Mouse (Mus musculus): ENCODE measurements around the gene Rrp1. TPM values are rescaled to one million over a fixed set of nuclear protein-coding genes. Genes with fewer than 3 reads are reported as not detected.
A peak's percentile ranks its signal among the peaks of the same experiment; 100 is the strongest.

The Rrp1 gene
- polyA plus RNA-seq, 1 experiment from 2014 or later: 249 TPM

DNA sequence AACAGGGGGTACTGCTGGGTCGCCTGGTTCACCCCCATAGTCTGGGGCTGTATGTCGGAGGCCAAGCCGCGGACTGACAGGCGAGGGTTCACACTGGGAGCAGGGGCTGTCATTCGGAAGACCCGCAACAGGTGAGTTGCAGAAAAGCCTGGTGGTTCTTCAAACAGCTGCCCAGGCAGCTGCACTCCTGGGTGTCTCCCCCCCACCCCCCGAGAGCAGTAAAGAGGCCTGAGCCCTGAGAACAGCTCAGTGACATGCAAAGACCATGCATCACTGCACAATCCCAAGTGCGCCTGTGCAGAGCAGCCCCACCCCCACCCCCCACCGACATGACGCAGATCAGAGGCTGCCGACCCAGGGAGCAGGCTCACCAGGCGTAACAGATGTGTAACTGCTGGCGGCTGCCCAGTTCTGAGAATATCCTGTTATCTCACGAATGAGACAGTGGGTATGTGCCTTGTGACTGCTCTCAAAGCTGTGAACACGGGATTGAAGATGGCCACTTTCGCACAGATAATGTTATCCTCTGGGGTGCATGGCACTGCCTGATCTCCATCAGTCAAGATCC, 13.7 kb downstream of the Rrp1 start:
- Histone ChIP-seq H3K4me3 (ENCODE audit: low read depth, low read length) (no peak overlapping the region), H3K27me3 (replicated peaks; ENCODE audit: control insufficient read depth, insufficient read depth, low read length) (no peaks in the 10 kb centered on the region), H3K9ac (ENCODE audit: low read length) (no peak overlapping the region), H3K4me2 (ENCODE audit: low read length) (no peak overlapping the region), H3K27ac (ENCODE audit: low read depth) (no peak overlapping the region), H3K36me3 (ENCODE audit: control insufficient read depth, insufficient read depth, low read length) (peaks cover 47% of the 10 kb centered on the region), H3K9me3 (ENCODE audit: control insufficient read depth, low read length) (no peaks in the 10 kb centered on the region), H3K4me1 (replicated peaks; ENCODE audit: control insufficient read depth, insufficient read depth, low read length) (no peaks in the 10 kb centered on the region)
- ATAC-seq (replicated peaks; ENCODE audit: low FRiP score, low TSS enrichment, low read depth) (0 out of 2 replicates have a peak, but pooled peaks have one; percentile 3), DNase-seq (ENCODE audit: low spot score) (no peak)
- 49% methylated on average over 17 of the region's 17 CpGs for WGBS

DNA sequence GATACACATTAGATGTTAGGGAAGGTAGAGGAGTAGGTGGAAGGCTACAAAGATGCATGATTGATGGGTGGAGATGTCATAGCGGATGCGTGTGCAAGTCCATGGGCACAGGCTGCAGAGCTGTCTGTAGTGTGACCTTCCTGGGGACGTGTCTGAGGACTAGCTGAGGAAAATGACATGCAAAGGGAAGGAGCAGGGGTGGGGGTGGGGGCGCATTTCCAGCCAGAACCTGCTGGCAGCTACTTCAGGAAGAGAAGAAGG, 16.3 kb downstream of the Rrp1 start:
- no peak for ATAC-seq (replicated peaks; ENCODE audit: low FRiP score, low TSS enrichment, low read depth)
- 67% methylated on average over 4 of the region's 4 CpGs for WGBS
- H3K9me3 ChIP-seq (ENCODE audit: control insufficient read depth, low read length): no peaks in the 10 kb centered on the region

DNA sequence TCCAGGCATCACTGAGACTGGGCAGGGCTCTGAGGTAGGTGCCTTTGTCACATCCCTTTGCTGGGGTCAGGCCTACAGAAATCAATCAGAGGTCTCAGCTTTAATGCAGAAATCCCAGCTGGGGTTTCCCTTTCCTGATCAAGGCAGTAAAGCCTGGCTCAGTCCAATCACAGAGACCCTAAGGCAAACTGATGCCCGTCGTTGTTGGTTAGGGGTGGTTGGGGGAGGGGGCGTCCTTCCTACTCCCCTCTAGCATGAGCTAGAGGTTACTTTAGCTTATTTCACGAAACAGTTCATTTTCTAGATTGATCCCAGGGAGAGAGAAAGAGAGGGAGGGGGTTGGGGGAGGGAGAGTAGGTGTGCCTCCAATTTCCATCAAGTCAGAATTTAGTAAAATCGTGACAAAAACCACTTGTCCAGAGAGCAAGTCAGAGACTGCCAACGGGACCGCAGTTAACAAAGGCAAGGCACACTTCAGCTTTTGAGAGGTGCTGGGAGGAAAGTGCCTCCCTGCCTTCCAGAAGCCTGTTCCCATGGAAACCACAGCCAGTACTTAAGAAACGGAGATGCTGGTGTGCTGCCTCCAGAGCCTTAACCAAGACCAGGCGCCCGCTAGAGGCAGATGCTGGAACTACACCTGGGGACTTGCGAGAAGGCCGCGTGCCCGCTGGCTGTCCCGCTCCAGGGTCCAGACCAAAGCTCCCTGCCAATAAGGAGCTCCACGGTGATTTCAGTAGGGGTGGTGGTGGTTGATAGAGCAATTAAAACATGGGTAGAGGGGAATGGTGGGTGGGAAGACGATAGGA, 16.8 kb downstream of the Rrp1 start:
- Histone ChIP-seq H3K4me3 (ENCODE audit: low read depth, low read length) (no peak overlapping the region), H3K27me3 (replicated peaks; ENCODE audit: control insufficient read depth, insufficient read depth, low read length) (peaks cover 16% of the 10 kb centered on the region), H3K9ac (ENCODE audit: low read length) (no peak overlapping the region), H3K27ac (ENCODE audit: low read depth) (no peak overlapping the region), H3K4me2 (ENCODE audit: low read length) (no peak overlapping the region), H3K36me3 (ENCODE audit: control insufficient read depth, insufficient read depth, low read length) (peaks cover 16% of the 10 kb centered on the region), H3K9me3 (ENCODE audit: control insufficient read depth, low read length) (no peaks in the 10 kb centered on the region), H3K4me1 (replicated peaks; ENCODE audit: control insufficient read depth, insufficient read depth, low read length) (no peaks in the 10 kb centered on the region)
- 8% methylated on average over 17 of the region's 17 CpGs for WGBS
- ATAC-seq (replicated peaks; ENCODE audit: low FRiP score, low TSS enrichment, low read depth): no peak; the same call in 1 of the 2 replicates
- peak; percentile 100 for DNase-seq (ENCODE audit: low spot score)

More for the DNA sequence above, 16.3 kb downstream of the Rrp1 start:
- peaks cover 21% of the 10 kb centered on the region for H3K36me3 ChIP-seq (ENCODE audit: control insufficient read depth, insufficient read depth, low read length)
- no peak overlapping the region for H3K4me3 ChIP-seq (ENCODE audit: low read depth, low read length)
- no peak overlapping the region for H3K4me2 ChIP-seq (ENCODE audit: low read length)
- no peak overlapping the region for H3K27ac ChIP-seq (ENCODE audit: low read depth)
- H3K4me1 ChIP-seq (replicated peaks; ENCODE audit: control insufficient read depth, insufficient read depth, low read length): no peaks in the 10 kb centered on the region
- DNase-seq (ENCODE audit: low spot score): no peak
- H3K27me3 ChIP-seq (replicated peaks; ENCODE audit: control insufficient read depth, insufficient read depth, low read length): peaks cover 11% of the 10 kb centered on the region
- H3K9ac ChIP-seq (ENCODE audit: low read length): no peak overlapping the region

DNA sequence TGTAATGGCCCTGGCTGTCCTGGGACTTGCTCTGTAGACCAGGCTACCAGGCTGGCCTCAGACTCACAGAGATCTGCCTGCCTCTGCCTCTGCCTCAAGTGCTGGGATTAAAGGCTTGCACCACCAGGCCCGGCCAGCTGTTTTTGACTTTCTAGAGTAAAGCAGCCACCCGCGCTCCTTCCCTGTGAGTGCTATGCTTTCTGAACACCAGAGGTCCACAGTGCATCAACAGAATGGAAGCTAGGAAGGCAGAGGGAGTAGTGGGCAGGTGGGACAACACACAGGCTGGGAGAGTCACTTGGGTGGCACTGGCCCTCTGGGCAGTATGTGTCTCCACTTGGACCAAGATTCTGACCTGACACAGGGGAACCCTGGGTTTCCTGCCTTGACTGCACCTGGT, 17.5 kb downstream of the Rrp1 start:
- Histone ChIP-seq H3K4me3 (ENCODE audit: low read depth, low read length) (no peak overlapping the region), H3K9me3 (ENCODE audit: control insufficient read depth, low read length) (no peaks in the 10 kb centered on the region), H3K9ac (ENCODE audit: low read length) (no peak overlapping the region), H3K4me2 (ENCODE audit: low read length) (no peak overlapping the region), H3K27ac (ENCODE audit: low read depth) (no peak overlapping the region), H3K36me3 (ENCODE audit: control insufficient read depth, insufficient read depth, low read length) (peaks cover 9% of the 10 kb centered on the region), H3K4me1 (replicated peaks; ENCODE audit: control insufficient read depth, insufficient read depth, low read length) (no peaks in the 10 kb centered on the region), H3K27me3 (replicated peaks; ENCODE audit: control insufficient read depth, insufficient read depth, low read length) (peaks cover 23% of the 10 kb centered on the region)
- no peak for ATAC-seq (replicated peaks; ENCODE audit: low FRiP score, low TSS enrichment, low read depth)
- DNase-seq (ENCODE audit: low spot score): no peak
- 81% methylated on average over 3 of the region's 3 CpGs for WGBS

DNA sequence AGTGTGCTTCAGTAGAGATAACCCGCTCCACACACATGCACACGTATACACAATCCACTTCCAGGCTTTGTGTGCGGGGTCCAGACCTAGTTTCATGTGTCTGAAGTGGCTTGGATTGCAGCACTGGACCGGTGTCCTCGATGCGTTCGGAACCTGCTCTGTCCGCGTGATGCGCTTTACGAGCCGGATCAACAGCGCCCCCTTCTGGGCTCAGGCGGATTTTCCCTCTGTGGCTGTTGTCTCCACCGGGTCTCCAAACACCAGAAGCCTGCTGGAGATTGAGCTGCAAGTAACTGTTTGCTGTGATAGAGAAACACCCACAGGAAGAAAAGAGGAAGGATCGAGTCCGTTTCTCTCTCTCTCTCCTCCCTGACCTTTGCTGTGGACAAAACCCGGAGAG, 20.8 kb downstream of the Rrp1 start:
- peak; percentile 89 for DNase-seq (ENCODE audit: low spot score)
- Histone ChIP-seq H3K9me3 (ENCODE audit: control insufficient read depth, low read length) (no peaks in the 10 kb centered on the region), H3K27ac (ENCODE audit: low read depth) (no peak overlapping the region), H3K27me3 (replicated peaks; ENCODE audit: control insufficient read depth, insufficient read depth, low read length) (peaks cover 23% of the 10 kb centered on the region), H3K4me1 (replicated peaks; ENCODE audit: control insufficient read depth, insufficient read depth, low read length) (no peaks in the 10 kb centered on the region), H3K4me3 (ENCODE audit: low read depth, low read length) (no peak overlapping the region), H3K9ac (ENCODE audit: low read length) (no peak overlapping the region), H3K4me2 (ENCODE audit: low read length) (peak overlapping the region; percentile 28; the same call in 1 of the 2 replicates), H3K36me3 (ENCODE audit: control insufficient read depth, insufficient read depth, low read length) (no peaks in the 10 kb centered on the region)
- ATAC-seq (replicated peaks; ENCODE audit: low FRiP score, low TSS enrichment, low read depth): peak; percentile 38; the same call in 1 of the 2 replicates
- 3% methylated on average over 18 of the region's 18 CpGs for WGBS

DNA sequence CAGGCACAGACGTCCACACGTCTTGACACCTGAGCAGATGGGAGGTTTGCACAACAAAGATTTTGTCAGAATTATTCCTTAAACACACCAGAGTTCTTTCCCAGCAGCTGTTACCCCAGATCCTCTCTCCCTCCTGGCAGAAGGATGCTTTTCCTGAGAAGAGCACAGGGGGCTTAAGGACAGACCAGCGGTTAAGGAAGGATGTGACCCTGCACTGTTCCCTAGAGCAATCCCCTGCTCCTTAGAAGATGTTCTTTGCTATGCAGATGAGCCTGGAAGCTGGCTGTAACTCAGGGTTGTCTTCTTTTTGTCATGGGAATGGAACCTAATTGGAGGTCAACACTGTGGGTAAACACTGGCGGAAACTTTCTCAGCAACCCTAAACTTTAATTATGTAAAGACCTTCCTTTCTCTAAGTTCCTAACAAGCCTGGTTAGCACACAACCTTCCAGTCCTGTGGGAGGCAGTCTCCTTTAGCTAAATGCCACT, 21.8 kb downstream of the Rrp1 start:
- ATAC-seq (replicated peaks; ENCODE audit: low FRiP score, low TSS enrichment, low read depth) (no peak), DNase-seq (ENCODE audit: low spot score) (no peak)
- no peaks in the 10 kb centered on the region for H3K36me3 ChIP-seq (ENCODE audit: control insufficient read depth, insufficient read depth, low read length)
- no peaks in the 10 kb centered on the region for H3K4me1 ChIP-seq (replicated peaks; ENCODE audit: control insufficient read depth, insufficient read depth, low read length)
- WGBS: 20% methylated on average over 4 of the region's 4 CpGs
- no peak overlapping the region for H3K9ac ChIP-seq (ENCODE audit: low read length)
- H3K27me3 ChIP-seq (replicated peaks; ENCODE audit: control insufficient read depth, insufficient read depth, low read length): peaks cover 23% of the 10 kb centered on the region
- H3K4me3 ChIP-seq (ENCODE audit: low read depth, low read length): no peak overlapping the region
- H3K9me3 ChIP-seq (ENCODE audit: control insufficient read depth, low read length): no peaks in the 10 kb centered on the region
- no peak overlapping the region for H3K4me2 ChIP-seq (ENCODE audit: low read length)
- H3K27ac ChIP-seq (ENCODE audit: low read depth): no peak overlapping the region

DNA sequence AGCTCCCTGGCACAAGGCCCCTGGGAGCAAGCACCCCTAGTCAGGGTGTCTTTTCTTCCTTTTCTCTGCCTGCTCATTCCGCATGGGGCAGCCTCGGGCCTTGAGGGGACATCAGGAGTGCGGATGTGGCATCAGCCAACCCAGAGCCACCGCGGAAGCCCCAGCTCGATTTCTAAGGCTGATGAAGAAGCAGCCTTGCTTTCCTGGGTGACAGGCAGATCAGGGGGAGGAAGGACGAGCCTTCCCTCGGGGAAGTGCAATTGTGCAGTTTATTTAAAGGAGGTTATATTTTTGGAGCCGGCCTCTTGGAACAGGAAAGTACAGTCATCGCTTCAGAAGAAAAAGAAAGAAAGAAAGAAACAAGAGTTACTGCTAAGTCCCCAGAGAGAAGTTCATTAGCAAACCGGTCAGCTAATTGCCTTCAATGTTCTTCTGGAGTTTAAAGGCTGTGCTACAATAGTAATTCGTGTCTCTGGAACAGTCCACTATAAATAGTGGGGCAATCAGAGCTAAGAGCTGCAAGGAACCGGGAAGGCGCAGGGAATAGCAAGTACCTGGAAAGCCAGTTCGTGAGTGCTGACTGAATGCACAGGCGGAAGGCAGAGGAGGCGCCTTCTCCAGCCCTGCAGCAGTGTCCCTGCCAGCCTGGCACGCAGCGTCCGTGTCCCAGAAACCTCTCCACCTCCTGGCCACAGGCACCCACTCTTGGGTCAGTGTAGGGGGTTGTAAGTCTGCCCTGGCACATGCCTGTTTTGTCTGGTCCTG, 24.4 kb downstream of the Rrp1 start:
- Histone ChIP-seq H3K36me3 (ENCODE audit: control insufficient read depth, insufficient read depth, low read length) (no peaks in the 10 kb centered on the region), H3K4me3 (ENCODE audit: low read depth, low read length) (no peak overlapping the region), H3K4me1 (replicated peaks; ENCODE audit: control insufficient read depth, insufficient read depth, low read length) (no peaks in the 10 kb centered on the region), H3K4me2 (ENCODE audit: low read length) (no peak overlapping the region), H3K9ac (ENCODE audit: low read length) (no peak overlapping the region), H3K27me3 (replicated peaks; ENCODE audit: control insufficient read depth, insufficient read depth, low read length) (peaks cover 23% of the 10 kb centered on the region), H3K9me3 (ENCODE audit: control insufficient read depth, low read length) (no peaks in the 10 kb centered on the region), H3K27ac (ENCODE audit: low read depth) (no peak overlapping the region)
- 65% methylated on average over 20 of the region's 20 CpGs for WGBS
- no peak for DNase-seq (ENCODE audit: low spot score)
- ATAC-seq (replicated peaks; ENCODE audit: low FRiP score, low TSS enrichment, low read depth): no peak

DNA sequence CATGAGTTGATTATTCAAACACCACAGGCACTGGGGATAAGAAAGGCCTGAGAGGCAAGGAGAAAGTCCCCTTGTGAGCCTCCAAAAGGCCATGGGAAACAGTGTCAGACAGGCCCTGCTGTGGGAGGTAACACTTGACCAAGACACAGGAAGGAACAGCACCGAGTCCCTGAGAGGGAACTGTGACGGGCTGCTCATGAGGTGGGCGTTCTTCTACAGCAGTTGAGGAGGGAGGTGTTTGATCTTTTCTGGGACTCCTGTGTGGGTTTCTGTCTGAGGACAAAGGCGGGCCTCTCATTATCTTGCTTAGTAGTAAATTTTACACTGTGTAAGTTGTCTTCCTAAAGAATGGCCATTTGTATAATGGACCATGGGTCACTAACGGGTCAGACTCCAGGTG, 27.3 kb downstream of the Rrp1 start:
- peaks cover 2% of the 10 kb centered on the region; the same call in 1 of the 2 replicates for H3K27me3 ChIP-seq (replicated peaks; ENCODE audit: control insufficient read depth, insufficient read depth, low read length)
- no peaks in the 10 kb centered on the region for H3K36me3 ChIP-seq (ENCODE audit: control insufficient read depth, insufficient read depth, low read length)
- no peak overlapping the region for H3K9ac ChIP-seq (ENCODE audit: low read length)
- no peak overlapping the region for H3K4me3 ChIP-seq (ENCODE audit: low read depth, low read length)
- no peak for ATAC-seq (replicated peaks; ENCODE audit: low FRiP score, low TSS enrichment, low read depth)
- 68% methylated on average over 5 of the region's 5 CpGs for WGBS
- H3K4me2 ChIP-seq (ENCODE audit: low read length): no peak overlapping the region
- H3K9me3 ChIP-seq (ENCODE audit: control insufficient read depth, low read length): no peaks in the 10 kb centered on the region
- no peaks in the 10 kb centered on the region for H3K4me1 ChIP-seq (replicated peaks; ENCODE audit: control insufficient read depth, insufficient read depth, low read length)
- H3K27ac ChIP-seq (ENCODE audit: low read depth): no peak overlapping the region
- DNase-seq (ENCODE audit: low spot score): no peak
